ENCODE assay signal across 19 mouse cellular contexts in the genomic region with DNA sequence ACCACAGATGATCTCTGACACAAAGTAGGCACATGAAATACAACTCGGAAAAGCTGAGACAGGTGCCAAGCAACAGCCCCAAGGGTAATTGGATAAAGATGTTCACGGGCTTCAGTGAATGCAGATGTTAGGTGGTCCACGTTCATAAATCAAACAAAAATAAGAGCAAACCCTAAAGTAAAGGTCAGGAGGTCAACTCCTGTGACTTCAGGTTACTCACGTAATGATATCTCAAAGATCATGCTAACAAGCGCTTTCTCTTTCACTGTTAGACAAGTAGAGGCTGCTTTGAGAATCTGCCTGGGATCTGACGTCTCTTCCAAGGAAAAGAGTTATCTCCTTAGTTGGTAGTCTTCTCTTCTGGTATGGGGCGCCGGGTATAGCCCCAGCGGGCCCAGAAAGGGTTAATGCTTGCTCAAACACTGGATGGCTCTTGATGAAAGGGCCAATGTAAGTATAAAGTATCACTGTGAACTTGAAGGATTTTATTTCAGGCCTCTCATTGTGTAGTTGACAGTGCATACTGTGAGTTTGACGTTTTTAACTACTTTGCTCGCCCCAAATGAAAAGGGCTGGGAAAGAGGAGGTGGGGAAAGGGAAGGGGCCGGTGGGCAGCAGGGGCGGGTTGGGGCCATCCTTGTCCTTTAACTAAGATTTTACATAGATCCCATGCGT.
DNase-seq lines count a peak whose midpoint lies in the region; ATAC-seq lines count a peak whose summit lies in the region.
"Had no signal": no experiment of that assay in that cellular context is flagged by ENCODE, and none has a peak within 500 bp of the region (broad histone marks: within the 10 kb centered on the region; RNA-seq: fewer than 3 reads in every experiment).

No protein-coding gene starts in this region.

- WGBS in forebrain, embryonic 11.5 days: 55% methylated on average over 14 of the region's 14 CpGs
- WGBS in forebrain, embryonic 12.5 days: 42% methylated on average over 14 of the region's 14 CpGs
- 59% methylated on average over 14 of the region's 14 CpGs for WGBS in midbrain, embryonic 10.5 days
- 36% methylated on average over 14 of the region's 14 CpGs for WGBS in midbrain, embryonic 14.5 days
- 27% methylated on average over 14 of the region's 14 CpGs for WGBS in neural tube, embryonic 13.5 days

- no peaks in the 10 kb centered on the region for H3K9me3 ChIP-seq in forebrain, embryonic 11.5 days (ENCODE audit: control insufficient read depth, low read length)
- H3K9me3 ChIP-seq in forebrain, embryonic 12.5 days: no peaks in the 10 kb centered on the region
- no peaks in the 10 kb centered on the region for H3K9me3 ChIP-seq in midbrain, embryonic 10.5 days (replicated peaks)
- no peaks in the 10 kb centered on the region for H3K9me3 ChIP-seq in midbrain, embryonic 14.5 days (ENCODE audit: control insufficient read depth, low read length)
- H3K9me3 ChIP-seq in neural tube, embryonic 13.5 days: no peaks in the 10 kb centered on the region
- H3K9me3 ChIP-seq: heart, embryonic 10.5 days had no signal

- H3K4me1 ChIP-seq in forebrain, embryonic 11.5 days (replicated peaks; ENCODE audit: control insufficient read depth, insufficient read depth, low read length): peaks cover 6% of the 10 kb centered on the region
- peaks cover 19% of the 10 kb centered on the region for H3K4me1 ChIP-seq in forebrain, embryonic 12.5 days
- H3K4me1 ChIP-seq in midbrain, embryonic 10.5 days: peaks cover 46% of the 10 kb centered on the region
- H3K4me1 ChIP-seq in midbrain, embryonic 14.5 days (ENCODE audit: control insufficient read depth, insufficient read depth, low read length): 0 out of 2 replicates have a peak, but pooled peaks cover 7% of the 10 kb centered on the region
- peaks cover 17% of the 10 kb centered on the region for H3K4me1 ChIP-seq in neural tube, embryonic 13.5 days (replicated peaks)
- H3K4me1 ChIP-seq: heart, embryonic 10.5 days had no signal

- 0 out of 2 replicates have a peak overlapping the region, but pooled peaks have one; percentile 13 for H3K27ac ChIP-seq in forebrain, embryonic 11.5 days (ENCODE audit: low read depth, low read length)
- H3K27ac ChIP-seq in forebrain, embryonic 12.5 days: no peak overlapping the region
- H3K27ac ChIP-seq in midbrain, embryonic 10.5 days (replicated peaks): peak overlapping the region; percentile 87
- no peak overlapping the region for H3K27ac ChIP-seq in midbrain, embryonic 14.5 days (replicated peaks; ENCODE audit: low read depth, low read length)
- H3K27ac ChIP-seq in neural tube, embryonic 13.5 days (replicated peaks): no peak overlapping the region
- H3K27ac ChIP-seq: heart, embryonic 10.5 days; layer of hippocampus, adult 2 months; liver, embryonic 14.5 days; macrophage had no signal

- no peak overlapping the region for H3K4me2 ChIP-seq in forebrain, embryonic 11.5 days (ENCODE audit: low read depth, low read length, severe bottlenecking)
- H3K4me2 ChIP-seq in forebrain, embryonic 12.5 days: no peak overlapping the region
- no peak overlapping the region for H3K4me2 ChIP-seq in midbrain, embryonic 14.5 days (ENCODE audit: low read length)
- H3K4me2 ChIP-seq in neural tube, embryonic 13.5 days: no peak overlapping the region

- peak; percentile 47 for ATAC-seq in forebrain, embryonic 11.5 days (replicated peaks; ENCODE audit: low FRiP score)
- no peak for ATAC-seq in forebrain, embryonic 12.5 days (ENCODE audit: low FRiP score)
- ATAC-seq in midbrain, embryonic 14.5 days (ENCODE audit: low FRiP score, low TSS enrichment): no peak
- ATAC-seq in neural tube, embryonic 13.5 days (ENCODE audit: low read depth): peak; percentile 54; the same call in 1 of the 2 replicates

- no peaks in the 10 kb centered on the region for H3K27me3 ChIP-seq in forebrain, embryonic 11.5 days (ENCODE audit: control insufficient read depth, insufficient read depth, low read length)
- 0 out of 2 replicates have a peak, but pooled peaks cover 8% of the 10 kb centered on the region for H3K27me3 ChIP-seq in forebrain, embryonic 12.5 days
- H3K27me3 ChIP-seq in midbrain, embryonic 10.5 days (ENCODE audit: low read depth, poor library complexity, severe bottlenecking): no peaks in the 10 kb centered on the region
- H3K27me3 ChIP-seq in midbrain, embryonic 14.5 days (ENCODE audit: control insufficient read depth, insufficient read depth, low read length): no peaks in the 10 kb centered on the region
- no peaks in the 10 kb centered on the region for H3K27me3 ChIP-seq in neural tube, embryonic 13.5 days
- H3K27me3 ChIP-seq: CH12.LX had no signal

- no peak overlapping the region for H3K9ac ChIP-seq in forebrain, embryonic 11.5 days (ENCODE audit: low read length)
- no peak overlapping the region for H3K9ac ChIP-seq in forebrain, embryonic 12.5 days
- H3K9ac ChIP-seq in midbrain, embryonic 14.5 days (replicated peaks; ENCODE audit: low read length): no peak overlapping the region
- H3K9ac ChIP-seq in neural tube, embryonic 13.5 days: no peak overlapping the region
- H3K9ac ChIP-seq: liver, embryonic 14.5 days had no signal

- no peaks in the 10 kb centered on the region for H3K36me3 ChIP-seq in forebrain, embryonic 11.5 days (ENCODE audit: control insufficient read depth, insufficient read depth, low read length)
- no peaks in the 10 kb centered on the region for H3K36me3 ChIP-seq in forebrain, embryonic 12.5 days (replicated peaks)
- H3K36me3 ChIP-seq in midbrain, embryonic 10.5 days: no peaks in the 10 kb centered on the region
- H3K36me3 ChIP-seq in midbrain, embryonic 14.5 days (ENCODE audit: control insufficient read depth, insufficient read depth, low read length): no peaks in the 10 kb centered on the region
- no peaks in the 10 kb centered on the region for H3K36me3 ChIP-seq in neural tube, embryonic 13.5 days
- H3K36me3 ChIP-seq: heart, embryonic 10.5 days had no signal

- H3K4me3 ChIP-seq in forebrain, embryonic 11.5 days (ENCODE audit: low read depth, low read length): no peak overlapping the region
- H3K4me3 ChIP-seq in forebrain, embryonic 12.5 days (replicated peaks): no peak overlapping the region
- H3K4me3 ChIP-seq in midbrain, embryonic 10.5 days: no peak overlapping the region
- H3K4me3 ChIP-seq in midbrain, embryonic 14.5 days (replicated peaks; ENCODE audit: low read depth, low read length): no peak overlapping the region
- H3K4me3 ChIP-seq in neural tube, embryonic 13.5 days: no peak overlapping the region
- H3K4me3 ChIP-seq: heart, embryonic 10.5 days; layer of hippocampus, adult 2 months had no signal

- no peak for DNase-seq in forebrain, embryonic 11.5 days (ENCODE audit: low spot score)
- DNase-seq in midbrain, embryonic 10.5 days (ENCODE audit: low spot score): no peak
- no peak for DNase-seq in midbrain, embryonic 14.5 days
- DNase-seq in embryo, embryonic 11 days: peak; percentile 46
- no peak for DNase-seq in adrenal gland, postnatal 14 days
- DNase-seq: adrenal gland, postnatal 36 days; cerebellum, adult 18-20 months; cerebellum, postnatal 36 days; kidney, adult 8-10 months; kidney, postnatal 14 days; layer of hippocampus, postnatal 36 days; thymus, postnatal 25 days had no signal

Comparison
In these comparisons a context has a peak if more than half of its experiments do, and no peak if none do; other contexts are left out.
1. ATAC-seq: peak in forebrain, embryonic 11.5 days (single experiment) and neural tube, embryonic 13.5 days (single experiment); none in forebrain, embryonic 12.5 days (single experiment) and midbrain, embryonic 14.5 days (single experiment).
2. H3K27ac ChIP-seq: peak in forebrain, embryonic 11.5 days (single experiment) and midbrain, embryonic 10.5 days (single experiment); none in forebrain, embryonic 12.5 days (single experiment), midbrain, embryonic 14.5 days (single experiment) and neural tube, embryonic 13.5 days (single experiment).